Mouse (Mus musculus) cerebellum, adult 2 months (tissue): ENCODE results near the gene Fbxo22. TPM values are rescaled to one million over a fixed set of nuclear protein-coding genes. Genes with fewer than 3 reads are reported as not detected.
"Not testable (repeated sequence)": the region's sequence is repeated elsewhere in the genome, so short reads cannot be mapped to it uniquely, and the experiment has no call there.

Source experiments
- DNase-seq, 2 experiments: peaks; one replicate each; pipeline ENCODE4 v3.0.0; 2021
- H3K27ac ChIP-seq: fragments of 200-500 bp; 2 replicates; pipeline ENCODE4 v1.5.1; 2012; ENCODE audit warnings: low read length, control low read depth, inconsistent platforms; ENCODE audit not compliant: insufficient read depth
- H3K27me3 ChIP-seq: fragments of 200-500 bp; 2 replicates; pipeline ENCODE4 v1.6.1; 2012; ENCODE audit warnings: inconsistent platforms, mild to moderate bottlenecking, low read length, moderate library complexity; ENCODE audit not compliant: control insufficient read depth, insufficient read depth
- H3K4me1 ChIP-seq: fragments of 200-500 bp; 2 replicates; pipeline ENCODE4 v1.6.1; 2011; ENCODE audit warnings: low read length; ENCODE audit not compliant: control insufficient read depth, insufficient read depth
- H3K4me3 ChIP-seq: fragments of 200-500 bp; replicated peaks from 2 replicates; pipeline ENCODE3; 2011; ENCODE audit warnings: mild to moderate bottlenecking, low read depth, low read length, control low read depth; ENCODE audit not compliant: insufficient read depth
- CTCF ChIP-seq: fragments of 200-500 bp; IDR thresholded peaks from 2 replicates; pipeline ENCODE4 v1.5.1; 2011; ENCODE audit warnings: low read depth, mild to moderate bottlenecking, control low read depth, low read length, moderate library complexity, borderline replicate concordance; ENCODE audit not compliant: insufficient read depth
- POLR2A ChIP-seq: fragments of 200-500 bp; IDR thresholded peaks from 2 replicates; pipeline ENCODE4 v1.6.1; 2011; ENCODE audit warnings: low read length, control low read depth, borderline replicate concordance; ENCODE audit not compliant: insufficient read depth
- WGBS: fragments of 180-500 bp; shearing (Covaris S2); methylation state at CpG from one replicate; pipeline ENCODE4 v1.1.7; 2018; 5-methylcytosine and 5-hydroxymethylcytosine counted together
- polyA plus RNA-seq: library from polyadenylated mRNA; depleted of rRNA; stranded (reverse); fragments of >200 nt; gene quantifications from 2 replicates; pipeline ENCODE4 v1.2.3, GENCODE M21; 2012

Fbxo22 gene
- polyA plus RNA-seq, 1 experiment = 45.3 TPM

DNA sequence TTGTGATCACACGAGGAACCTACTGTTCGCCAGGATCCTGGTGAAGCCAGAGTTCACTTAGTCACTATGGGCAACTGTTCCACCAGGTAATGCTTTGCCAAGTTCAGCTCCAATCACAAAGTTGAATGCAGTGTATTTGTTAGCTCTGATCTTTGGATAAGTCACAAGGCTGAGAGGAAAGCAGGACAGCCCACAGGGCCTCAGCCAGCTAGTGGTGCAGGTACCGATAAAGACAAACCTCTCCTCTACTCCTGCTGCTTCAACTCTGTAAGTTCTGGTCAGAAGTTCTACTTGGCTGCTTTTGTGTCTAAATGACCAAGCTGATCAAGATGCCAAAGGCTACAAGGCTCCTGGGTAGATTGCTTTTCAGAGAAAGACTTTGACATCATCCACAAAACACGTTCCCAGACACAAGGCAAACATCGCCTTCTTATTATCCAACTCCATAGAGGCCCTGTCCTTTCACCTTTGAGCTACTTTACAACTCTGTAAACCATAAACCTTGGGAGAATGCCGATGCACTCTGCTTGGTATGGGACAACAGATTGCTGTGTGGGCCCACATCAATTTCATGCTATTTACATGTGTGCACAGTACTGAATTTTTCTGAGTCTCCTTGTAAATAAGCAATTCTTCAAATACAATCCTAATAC lies 42.0 kb downstream of the Fbxo22 start:
- H3K4me3 ChIP-seq = no peak overlapping the region
- TF ChIP-seq CTCF (no peak), POLR2A (no peak)
- no peaks in the 10 kb centered on the region for H3K27me3 ChIP-seq
- 85% methylated on average over 6 of the region's 6 CpGs for WGBS
- no peaks in the 10 kb centered on the region for H3K4me1 ChIP-seq
- no peak for DNase-seq
- no peak overlapping the region for H3K27ac ChIP-seq

DNA sequence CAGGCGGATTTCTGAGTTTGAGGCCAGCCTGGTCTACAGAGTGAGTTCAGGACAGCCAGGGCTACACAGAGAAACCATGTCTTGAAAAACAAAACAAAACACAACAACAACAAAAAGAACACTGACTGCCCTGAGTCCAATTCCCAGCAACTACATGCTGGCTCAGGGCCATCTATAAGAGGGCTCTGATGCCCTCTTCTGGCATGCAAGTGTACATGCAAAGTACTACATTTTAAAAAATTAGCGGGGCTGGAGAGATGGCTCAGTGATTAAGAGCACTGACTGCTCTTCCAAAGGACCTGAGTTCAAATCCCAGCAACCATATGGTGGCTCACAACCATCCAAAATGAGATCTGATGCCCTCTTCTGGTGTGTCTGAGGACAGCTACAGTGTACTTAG lies 43.4 kb downstream of the Fbxo22 start:
- WGBS = 67% methylated on average over 2 of the region's 2 CpGs

DNA sequence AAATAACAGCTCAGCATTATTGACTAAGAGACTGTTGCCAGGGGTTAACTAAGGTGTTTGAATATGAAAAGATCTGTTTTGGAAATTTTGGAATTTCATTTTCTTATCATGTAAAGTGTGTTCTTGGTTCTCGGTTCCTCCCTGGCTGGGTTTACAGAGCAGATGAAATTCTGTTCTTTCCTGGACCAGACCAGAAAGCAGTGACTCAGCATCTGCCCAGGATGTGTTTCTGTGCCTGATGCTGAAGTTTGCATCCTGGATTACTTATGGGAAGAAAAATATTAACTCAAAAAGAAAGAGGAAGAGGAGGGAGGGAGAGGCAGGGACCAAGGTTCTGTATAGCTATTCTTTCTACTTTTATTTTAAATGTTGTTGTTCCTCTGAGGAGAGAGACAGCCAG lies 45.1 kb downstream of the Fbxo22 start:
- Histone ChIP-seq H3K4me1 (no peaks in the 10 kb centered on the region), H3K27me3 (no peaks in the 10 kb centered on the region), H3K27ac (no peak overlapping the region), H3K4me3 (no peak overlapping the region)
- TF ChIP-seq POLR2A = no peak
- TF ChIP-seq CTCF = no peak
- 72% methylated on average over 1 of the region's 1 CpGs for WGBS
- DNase-seq = no peak

More for the DNA sequence above, 43.4 kb downstream of the Fbxo22 start:
- not testable (repeated sequence) for H3K4me3 ChIP-seq, H3K27ac ChIP-seq, H3K27me3 ChIP-seq, DNase-seq, H3K4me1 ChIP-seq

DNA sequence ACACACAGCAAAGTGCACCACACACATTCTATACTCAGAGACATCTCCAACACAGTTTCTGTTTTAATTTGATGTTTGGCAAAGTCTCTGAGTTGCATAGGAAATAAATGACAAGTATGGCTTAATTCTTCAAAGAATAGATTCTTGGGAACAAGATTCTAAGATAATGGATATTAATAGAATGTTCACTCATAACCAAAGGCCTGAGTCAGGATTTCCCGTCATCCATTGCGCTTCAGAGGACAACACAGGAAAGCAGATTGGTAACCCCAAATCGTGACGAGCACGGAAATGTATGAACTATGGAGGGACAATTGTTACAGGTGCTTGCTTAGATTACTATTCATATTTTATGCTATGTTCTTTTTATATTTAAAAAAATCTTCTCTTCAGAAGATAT lies 46.3 kb downstream of the Fbxo22 start:
- H3K4me1 ChIP-seq = no peaks in the 10 kb centered on the region
- no peak overlapping the region for H3K27ac ChIP-seq
- 96% methylated on average over 5 of the region's 5 CpGs for WGBS
- no peaks in the 10 kb centered on the region for H3K27me3 ChIP-seq
- H3K4me3 ChIP-seq = no peak overlapping the region
- DNase-seq = no peak
- TF ChIP-seq POLR2A = no peak

DNA sequence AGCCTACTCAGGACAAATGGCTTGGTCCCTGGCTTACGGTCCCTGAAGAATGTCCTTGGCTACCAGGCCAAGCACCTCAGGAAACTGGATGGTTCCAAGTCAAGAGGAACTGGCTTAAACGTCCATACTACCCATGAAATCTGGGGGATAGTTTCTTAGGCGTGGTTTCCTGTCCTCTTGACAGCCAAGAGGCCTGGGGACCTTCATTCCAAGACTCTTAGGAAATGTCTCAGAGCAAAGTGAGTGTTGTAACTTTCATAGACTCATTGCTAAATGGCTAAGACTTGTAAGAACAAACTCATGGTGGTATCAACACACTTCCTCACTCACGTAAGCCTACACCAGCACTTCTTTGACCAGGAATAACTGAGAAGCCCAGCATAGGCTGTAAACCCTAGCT lies 46.9 kb downstream of the Fbxo22 start:
- Histone ChIP-seq H3K27ac (no peak overlapping the region), H3K4me1 (no peaks in the 10 kb centered on the region), H3K27me3 (no peaks in the 10 kb centered on the region), H3K4me3 (no peak overlapping the region)
- no peak for DNase-seq
- 67% methylated on average over 4 of the region's 4 CpGs for WGBS
- TF ChIP-seq CTCF (no peak), POLR2A (no peak)

DNA sequence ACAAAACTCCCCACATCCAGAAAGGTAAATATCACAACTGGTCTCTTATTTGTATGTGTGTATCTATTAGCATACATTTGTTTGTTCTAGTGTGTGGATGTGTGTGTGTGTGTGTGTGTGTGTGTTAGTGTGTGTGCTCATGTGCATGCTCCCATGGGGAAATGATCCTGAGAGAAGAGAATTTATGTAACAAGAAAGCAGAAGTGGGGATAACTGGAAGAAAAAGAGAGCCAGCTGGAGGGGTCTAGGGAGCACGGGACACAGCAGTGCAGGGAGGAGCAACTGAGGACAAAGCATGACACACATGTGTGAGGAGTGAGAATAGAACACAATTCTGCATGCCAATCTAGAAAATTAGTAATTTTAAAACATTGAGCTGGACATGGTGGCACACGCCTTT lies 48.4 kb downstream of the Fbxo22 start:
- H3K27ac ChIP-seq = no peak overlapping the region
- H3K4me3 ChIP-seq = no peak overlapping the region
- DNase-seq = no peak
- no peaks in the 10 kb centered on the region for H3K27me3 ChIP-seq
- no peak for TF ChIP-seq POLR2A
- TF ChIP-seq CTCF = no peak
- WGBS = 87% methylated on average over 2 of the region's 2 CpGs
- H3K4me1 ChIP-seq = no peaks in the 10 kb centered on the region

DNA sequence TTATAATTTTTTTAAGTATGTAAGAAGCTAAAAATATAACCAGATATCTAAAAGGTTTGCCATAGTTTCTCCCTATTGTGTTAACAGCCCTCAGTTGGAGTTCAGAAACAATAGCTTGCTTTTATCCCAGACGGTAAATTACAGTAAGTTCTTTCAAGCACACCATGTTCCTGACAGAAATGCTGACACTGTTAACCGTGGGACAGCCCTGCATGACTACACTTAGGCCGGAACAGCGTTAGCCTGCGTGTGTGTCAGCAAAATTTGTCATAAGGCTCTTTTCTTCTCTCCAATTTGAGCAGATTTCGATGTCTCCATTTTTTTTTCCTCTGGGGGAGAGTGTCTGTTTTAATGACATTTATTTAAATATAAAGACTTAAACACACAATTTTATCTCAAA lies 51.0 kb downstream of the Fbxo22 start:
- H3K27me3 ChIP-seq = no peaks in the 10 kb centered on the region
- H3K4me3 ChIP-seq = no peak overlapping the region
- H3K4me1 ChIP-seq = no peaks in the 10 kb centered on the region
- no peak for TF ChIP-seq POLR2A
- TF ChIP-seq CTCF = no peak
- no peak for DNase-seq
- H3K27ac ChIP-seq = no peak overlapping the region
- WGBS = 69% methylated on average over 6 of the region's 6 CpGs

DNA sequence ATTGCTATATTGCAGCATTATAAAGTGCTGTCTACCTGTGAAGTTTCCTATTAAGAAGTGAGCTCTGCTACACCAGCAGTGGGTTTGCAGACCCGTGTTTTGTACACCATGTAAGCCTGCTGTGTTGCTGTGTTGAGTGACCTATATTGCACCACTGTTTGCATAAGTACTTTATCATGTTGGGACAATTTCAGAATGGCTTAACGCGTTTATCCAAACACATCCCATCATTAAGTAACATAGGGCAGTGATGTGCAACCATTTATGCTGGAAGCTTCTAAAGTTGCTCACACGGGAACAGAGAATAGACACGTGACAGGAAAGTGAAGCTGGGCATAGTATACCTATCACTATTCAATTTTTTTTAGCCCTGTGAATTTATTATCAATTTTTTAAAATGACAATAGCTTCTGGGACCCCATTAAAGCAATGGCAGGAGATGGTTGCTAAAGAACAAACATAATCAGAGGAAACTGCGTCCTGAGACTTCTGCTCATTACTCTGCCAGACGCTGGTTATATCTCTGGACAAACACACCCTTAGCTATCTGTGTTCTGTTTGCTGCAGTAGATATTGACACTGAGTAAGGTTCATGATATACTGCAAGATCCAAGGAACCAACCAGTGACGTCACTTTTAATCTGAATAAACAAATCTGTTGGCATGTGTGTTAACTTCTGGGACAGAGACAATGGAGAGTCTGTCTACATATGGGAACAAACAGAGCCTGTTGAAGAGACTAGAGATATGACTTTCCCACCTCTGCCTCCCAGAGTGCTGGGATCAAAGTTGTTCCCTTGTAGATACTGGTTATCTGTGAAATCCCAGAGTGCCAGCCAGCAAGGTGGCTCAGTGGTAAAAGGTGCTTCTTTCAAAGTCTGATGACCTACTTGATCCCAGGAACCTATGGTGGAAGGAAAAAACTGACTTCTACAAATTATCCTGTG lies 55.9 kb downstream of the Fbxo22 start:
- TF ChIP-seq CTCF (no peak), POLR2A (no peak)
- no peaks in the 10 kb centered on the region for H3K4me1 ChIP-seq
- no peak for DNase-seq
- H3K27me3 ChIP-seq = no peaks in the 10 kb centered on the region
- H3K4me3 ChIP-seq = no peak overlapping the region
- H3K27ac ChIP-seq = no peak overlapping the region
- 86% methylated on average over 8 of the region's 8 CpGs for WGBS
